Mouse (Mus musculus) heart, embryonic 11.5 days (tissue): ENCODE measurements around the gene Senp1. TPM values are rescaled to one million over a fixed set of nuclear protein-coding genes. Genes with fewer than 3 reads are reported as not detected.

Experiments used
- ATAC-seq: fragments of 200-750 bp; cut with Nextera tagmentation; replicated peaks from 2 replicates; pipeline ENCODE4 v1.8.0; 2017; ENCODE audit warnings: moderate library complexity; ENCODE audit not compliant: insufficient number of reproducible peaks, low FRiP score, low TSS enrichment
- H3K27ac ChIP-seq: fragments of 300-500 bp; sonication (generic); 2 replicates; pipeline ENCODE4 v1.5.1; 2014; ENCODE audit warnings: mild to moderate bottlenecking, low read depth, low read length
- H3K27me3 ChIP-seq: fragments of 300-500 bp; sonication (generic); 2 replicates; pipeline ENCODE4 v1.6.1; 2014; ENCODE audit warnings: mild to moderate bottlenecking, low read length, mixed read lengths; ENCODE audit not compliant: control insufficient read depth, insufficient read depth
- H3K36me3 ChIP-seq: fragments of 300-500 bp; sonication (generic); 2 replicates; pipeline ENCODE4 v1.6.1; 2014; ENCODE audit warnings: mild to moderate bottlenecking, low read length, moderate library complexity, mixed read lengths; ENCODE audit not compliant: control insufficient read depth, insufficient read depth
- H3K4me1 ChIP-seq: fragments of 300-500 bp; sonication (generic); 2 replicates; pipeline ENCODE4 v1.6.1; 2014; ENCODE audit warnings: low read length; ENCODE audit not compliant: control insufficient read depth, insufficient read depth
- H3K4me2 ChIP-seq: fragments of 300-500 bp; sonication (generic); 2 replicates; pipeline ENCODE4 v1.6.1; 2014; ENCODE audit warnings: mild to moderate bottlenecking, moderate library complexity
- H3K4me3 ChIP-seq: fragments of 300-500 bp; sonication (generic); 2 replicates; pipeline ENCODE4 v1.5.1; 2014; ENCODE audit warnings: low read depth, low read length
- H3K9ac ChIP-seq: fragments of 300-500 bp; sonication (generic); 2 replicates; pipeline ENCODE4 v1.6.1; 2014; ENCODE audit warnings: mild to moderate bottlenecking, low read depth, low read length, moderate library complexity
- H3K9me3 ChIP-seq: fragments of 300-500 bp; sonication (generic); replicated peaks from 2 replicates; pipeline ENCODE4 v1.6.1; 2016; ENCODE audit warnings: low read length; ENCODE audit not compliant: control insufficient read depth
- WGBS: fragments of 180-500 bp; shearing (Covaris S2); extraction: QIAGEN DNeasy Blood & Tissue Kit; methylation state at CpG from one replicate; pipeline ENCODE4 v1.1.7; 2014; ENCODE audit not compliant: insufficient replicate concordance; 5-methylcytosine and 5-hydroxymethylcytosine counted together
- polyA plus RNA-seq: library from polyadenylated mRNA; unstranded; fragments of >200 nt; fragmentation: Nextera tagmentation; extraction: Ambion mirVana; gene quantifications from 2 replicates; pipeline ENCODE4 v1.2.1, GENCODE M21; 2014

Gene Senp1
- polyA plus RNA-seq, 1 experiment from 2014 or later = 25.1 TPM

DNA sequence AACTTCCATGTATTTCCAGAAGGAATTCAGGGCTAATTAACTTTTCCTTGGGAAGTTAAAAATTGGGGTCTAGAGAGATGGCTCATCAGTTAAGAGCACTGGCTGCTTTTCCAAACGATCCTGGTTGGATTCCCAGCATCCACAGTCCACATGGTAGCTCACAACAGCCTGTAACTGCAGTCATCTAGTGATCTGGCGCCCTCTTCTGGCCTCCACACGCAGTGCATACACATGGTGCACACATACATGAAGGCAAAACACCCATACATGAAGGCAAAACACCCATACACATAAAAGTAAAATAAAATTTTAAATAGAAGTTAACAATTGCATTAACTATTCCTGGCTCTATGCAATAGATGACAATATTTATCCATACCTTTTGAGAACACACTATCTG is 3.4 kb upstream of the Senp1 start:
- no peak overlapping the region for H3K4me3 ChIP-seq
- H3K27ac ChIP-seq = no peak overlapping the region
- no peaks in the 10 kb centered on the region for H3K36me3 ChIP-seq
- no peaks in the 10 kb centered on the region for H3K27me3 ChIP-seq
- H3K9ac ChIP-seq = no peak overlapping the region
- no peaks in the 10 kb centered on the region for H3K9me3 ChIP-seq
- peaks cover 2% of the 10 kb centered on the region for H3K4me1 ChIP-seq
- no peak overlapping the region for H3K4me2 ChIP-seq
- 55% methylated on average over 3 of the region's 3 CpGs for WGBS
- ATAC-seq = no peak

DNA sequence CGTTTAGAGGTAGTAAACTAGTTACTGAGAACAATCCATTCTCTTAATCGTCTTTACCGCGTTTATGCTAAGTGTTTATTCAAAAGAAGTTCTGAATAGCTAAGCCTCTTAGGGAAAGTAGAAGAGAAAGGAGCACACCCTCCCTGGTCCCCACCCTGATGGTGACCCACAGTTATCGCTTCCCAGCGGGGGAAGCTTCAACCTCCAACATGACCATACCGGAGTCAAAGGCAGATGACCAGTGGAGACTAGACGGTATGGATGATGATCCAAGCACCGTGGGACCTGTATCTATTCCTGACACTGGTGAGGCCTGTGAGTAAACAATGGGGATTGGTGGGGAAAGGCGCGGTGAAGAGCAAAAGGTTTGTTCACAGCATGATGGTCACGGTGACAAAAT is 1.4 kb upstream of the Senp1 start:
- Histone ChIP-seq H3K27me3 (no peaks in the 10 kb centered on the region), H3K9me3 (no peaks in the 10 kb centered on the region), H3K27ac (no peak overlapping the region), H3K36me3 (no peaks in the 10 kb centered on the region), H3K9ac (no peak overlapping the region), H3K4me1 (peaks cover 8% of the 10 kb centered on the region), H3K4me2 (no peak overlapping the region), H3K4me3 (no peak overlapping the region)
- WGBS = 88% methylated on average over 12 of the region's 12 CpGs
- no peak for ATAC-seq

DNA sequence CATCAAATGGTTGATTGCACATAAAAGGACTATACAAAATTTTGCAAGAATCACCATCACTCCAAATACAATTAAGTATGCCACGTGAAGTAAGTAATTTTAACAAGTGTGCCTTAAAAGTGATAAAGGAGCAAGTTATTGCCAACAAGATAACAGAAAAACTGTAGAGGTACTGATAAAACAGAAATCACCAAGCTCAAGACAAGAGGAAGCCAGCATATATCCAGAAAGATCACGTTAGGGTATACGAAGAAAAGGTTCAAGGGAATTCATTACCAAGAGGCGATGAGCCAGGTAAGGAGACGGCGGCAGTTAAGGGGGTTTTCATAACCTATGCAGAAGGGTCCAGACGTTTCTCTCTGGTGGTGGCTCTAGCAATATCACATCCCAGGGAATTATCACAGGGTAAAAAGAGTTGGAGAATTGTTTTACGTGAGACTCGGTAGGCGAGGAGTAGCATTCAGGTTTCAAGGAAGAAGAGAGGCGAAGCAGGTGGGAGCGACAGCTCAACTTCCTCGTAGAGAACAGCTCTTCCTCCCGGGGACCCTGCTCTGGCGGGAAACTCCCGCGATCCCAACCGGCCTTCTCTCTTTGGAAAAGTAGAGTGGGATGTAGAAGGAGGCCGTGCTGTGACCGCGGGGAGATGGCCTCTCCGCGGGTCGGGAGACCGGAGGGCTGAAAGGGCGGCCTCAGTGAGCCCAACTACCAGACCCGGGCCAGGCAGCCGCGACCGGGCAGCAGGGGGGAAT is 998 bp downstream of the Senp1 start, which contains the start of gene Pfkm:
TSS of gene Pfkm (plus strand) at position 218 of the 749 bp plus-strand sequence.
- Histone ChIP-seq H3K27me3 (no peaks in the 10 kb centered on the region), H3K36me3 (no peaks in the 10 kb centered on the region), H3K9ac (peak within 1 kb of the TSS; percentile 96), H3K27ac (peak within 1 kb of the TSS; percentile 98), H3K4me1 (peaks cover 8% of the 10 kb centered on the region), H3K4me3 (peak within 1 kb of the TSS; percentile 94), H3K4me2 (peak within 1 kb of the TSS; percentile 77), H3K9me3 (no peaks in the 10 kb centered on the region)
- ATAC-seq = no peak; the same call in 1 of the 2 replicates
- under 1% methylated on average over 26 of the region's 30 CpGs for WGBS

DNA sequence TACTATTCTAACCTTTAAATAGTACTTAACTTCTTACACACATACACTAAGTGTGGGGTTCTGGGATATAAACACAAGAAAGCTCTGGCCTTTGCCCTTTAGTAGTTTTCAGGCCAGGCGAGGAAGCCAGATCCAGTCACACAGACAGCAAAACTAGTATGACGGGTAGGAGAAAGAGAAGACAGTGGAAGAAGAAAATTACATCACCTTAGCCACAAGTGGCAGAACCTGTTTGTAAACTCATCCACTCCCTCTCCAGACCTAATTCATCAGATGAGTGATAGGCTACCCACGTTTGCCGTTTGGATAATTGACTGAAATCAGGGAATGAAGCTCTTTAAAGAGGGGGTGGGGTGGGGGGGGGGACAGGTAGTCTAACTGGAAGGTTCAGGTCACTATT is 1.7 kb downstream of the Senp1 start:
- Histone ChIP-seq H3K4me3 (peak overlapping the region; percentile 94), H3K27ac (no peak overlapping the region), H3K4me2 (peak overlapping the region; percentile 77), H3K4me1 (peaks cover 8% of the 10 kb centered on the region), H3K9me3 (no peaks in the 10 kb centered on the region), H3K9ac (peak overlapping the region; percentile 30; the same call in 1 of the 2 replicates), H3K27me3 (no peaks in the 10 kb centered on the region), H3K36me3 (no peaks in the 10 kb centered on the region)
- WGBS = 39% methylated on average over 4 of the region's 4 CpGs
- ATAC-seq = no peak

DNA sequence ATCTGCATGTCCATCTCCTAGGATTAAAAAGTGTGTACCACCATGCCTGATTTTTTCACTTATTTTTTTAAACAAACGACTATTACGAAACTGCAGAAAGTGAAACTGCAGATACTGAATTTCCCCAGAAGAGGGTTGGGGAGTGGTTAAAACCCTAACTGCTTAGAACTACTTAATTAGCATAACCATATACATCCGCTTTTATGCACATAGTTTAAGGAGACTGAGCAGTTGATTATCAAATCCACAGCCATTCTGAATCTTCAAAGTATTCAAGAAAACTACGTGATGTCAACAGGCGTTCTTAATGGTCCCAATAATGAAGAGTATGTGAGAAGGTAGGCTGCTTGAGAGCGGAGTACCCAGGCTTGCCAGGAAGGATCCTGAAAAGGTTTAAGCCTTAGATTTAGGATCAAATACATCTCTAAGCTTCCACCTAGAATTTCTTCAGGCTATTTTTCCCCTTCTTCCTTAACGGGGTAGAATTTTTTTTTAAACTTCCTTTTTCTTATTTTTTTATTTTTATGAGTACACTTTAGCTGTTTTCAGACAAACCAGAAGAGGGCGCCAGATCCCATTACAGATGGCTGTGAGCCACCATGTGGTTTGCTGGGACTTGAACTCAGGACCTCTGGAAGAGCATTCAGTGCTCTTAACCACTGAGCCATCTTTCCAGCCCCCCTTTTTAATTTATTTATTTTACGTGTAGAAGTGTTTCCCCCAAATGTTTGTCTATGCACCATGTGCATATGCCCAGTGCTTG is 3.9 kb downstream of the Senp1 start:
- Histone ChIP-seq H3K4me1 (peaks cover 8% of the 10 kb centered on the region), H3K27me3 (no peaks in the 10 kb centered on the region), H3K27ac (no peak overlapping the region), H3K9ac (no peak overlapping the region), H3K36me3 (peaks cover 8% of the 10 kb centered on the region; the same call in 1 of the 2 replicates), H3K9me3 (no peaks in the 10 kb centered on the region), H3K4me3 (no peak overlapping the region), H3K4me2 (no peak overlapping the region)
- ATAC-seq = no peak
- 74% methylated on average over 9 of the region's 9 CpGs for WGBS

DNA sequence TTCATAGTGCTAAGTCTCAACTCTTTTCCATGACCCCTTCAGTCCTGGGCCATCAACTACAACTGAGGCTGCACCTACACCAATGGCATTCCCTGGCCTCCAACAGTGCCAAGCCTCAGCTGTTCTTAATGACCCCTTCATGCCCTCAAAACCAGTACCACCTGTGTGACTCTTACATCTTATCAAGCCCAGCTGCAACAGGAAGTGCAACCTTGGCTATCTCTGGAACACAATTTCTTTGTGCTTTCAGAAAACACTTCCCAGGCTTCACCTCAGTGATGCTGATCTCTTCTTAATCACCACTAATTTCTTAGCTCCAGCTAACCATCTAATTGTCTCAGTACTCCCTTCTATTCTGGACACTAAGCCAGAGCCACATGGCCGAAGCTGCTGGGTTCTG is 4.7 kb downstream of the Senp1 start:
- ATAC-seq = no peak
- no peak overlapping the region for H3K27ac ChIP-seq
- H3K27me3 ChIP-seq = no peaks in the 10 kb centered on the region
- H3K4me2 ChIP-seq = no peak overlapping the region
- 83% methylated on average over 1 of the region's 1 CpGs for WGBS
- H3K4me1 ChIP-seq = peaks cover 8% of the 10 kb centered on the region
- H3K36me3 ChIP-seq = peaks cover 8% of the 10 kb centered on the region; the same call in 1 of the 2 replicates
- H3K9me3 ChIP-seq = no peaks in the 10 kb centered on the region
- H3K9ac ChIP-seq = no peak overlapping the region
- H3K4me3 ChIP-seq = no peak overlapping the region

DNA sequence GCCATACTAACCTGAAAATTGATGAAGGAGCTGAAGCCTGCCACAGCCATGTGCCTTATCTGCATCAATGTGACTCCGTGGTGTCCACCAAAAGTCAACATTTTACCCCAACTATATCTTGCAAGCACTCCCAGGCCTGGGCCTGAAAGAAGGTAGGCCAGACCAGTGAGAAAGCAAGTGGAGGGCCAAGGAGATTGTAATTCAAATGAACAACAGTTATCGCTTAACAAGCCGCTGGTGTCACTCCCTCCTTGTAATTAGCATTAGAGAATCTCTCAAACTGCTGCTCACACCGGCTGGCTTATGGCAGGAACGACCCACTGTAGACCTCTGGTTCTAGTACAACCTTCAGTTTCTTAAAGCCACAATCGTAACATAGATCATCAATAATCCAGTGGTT is 16.6 kb downstream of the Senp1 start:
- Histone ChIP-seq H3K36me3 (peaks cover 29% of the 10 kb centered on the region), H3K27ac (no peak overlapping the region), H3K4me1 (no peaks in the 10 kb centered on the region), H3K9ac (no peak overlapping the region), H3K4me3 (no peak overlapping the region), H3K9me3 (no peaks in the 10 kb centered on the region), H3K4me2 (no peak overlapping the region), H3K27me3 (no peaks in the 10 kb centered on the region)
- WGBS = 82% methylated on average over 6 of the region's 6 CpGs
- ATAC-seq = no peak

DNA sequence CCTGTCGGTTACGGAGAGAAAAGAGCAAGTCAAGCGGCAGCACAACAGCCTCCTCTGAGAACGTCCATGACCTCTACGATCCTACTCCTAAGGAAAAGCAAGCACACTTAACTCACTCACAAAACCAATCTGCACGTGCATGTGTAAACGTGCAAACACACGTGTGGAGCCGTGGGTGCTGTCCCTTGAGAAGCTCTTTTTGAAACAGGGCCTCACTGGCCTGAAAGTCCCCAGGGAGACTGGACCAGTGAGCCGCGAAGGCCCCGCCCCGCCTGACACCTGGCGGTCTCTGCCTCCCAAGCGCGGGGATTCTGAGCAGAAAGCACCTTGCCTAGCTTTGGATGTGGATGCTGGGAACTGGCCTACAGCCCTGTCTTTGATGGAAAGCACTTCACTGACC is 18.5 kb downstream of the Senp1 start:
- Histone ChIP-seq H3K4me1 (no peaks in the 10 kb centered on the region), H3K9me3 (no peaks in the 10 kb centered on the region), H3K27ac (no peak overlapping the region), H3K27me3 (no peaks in the 10 kb centered on the region), H3K4me3 (no peak overlapping the region), H3K36me3 (peaks cover 32% of the 10 kb centered on the region), H3K9ac (no peak overlapping the region), H3K4me2 (no peak overlapping the region)
- 91% methylated on average over 16 of the region's 16 CpGs for WGBS
- ATAC-seq = no peak
